Mouse (Mus musculus): ENCODE measurements at regions not wholly inside any gene's neighbourhood (a gene's known extent, or its start where the extent isn't known, plus 50 kb on each side); places are given as distances from the start of the nearest gene placed in this dataset.

DNA sequence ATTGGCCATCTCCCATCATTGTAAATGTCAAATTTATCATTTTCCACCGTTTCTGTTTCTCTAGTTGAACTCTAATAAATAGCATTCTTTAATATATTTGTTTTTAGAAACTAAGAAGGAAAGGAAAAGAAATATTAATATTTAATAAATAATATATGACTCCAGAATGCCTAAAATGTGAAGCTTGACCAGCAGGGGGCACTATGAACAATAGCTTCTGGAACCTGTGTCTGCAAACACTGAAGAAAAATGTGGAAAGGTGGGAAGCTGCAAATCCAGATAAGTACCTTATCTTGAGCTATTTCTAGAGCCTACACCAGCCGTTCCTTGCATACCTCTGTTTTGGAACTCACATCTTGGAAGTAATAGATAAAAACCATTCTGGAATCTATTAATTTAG is 493.7 kb upstream of the Lingo2 start:
- H3K9me3 ChIP-seq: no peaks in the 10 kb centered on the region
- H3K4me1 ChIP-seq: no peaks in the 10 kb centered on the region
- H3K27me3 ChIP-seq (replicated peaks): no peaks in the 10 kb centered on the region
- no peaks in the 10 kb centered on the region for H3K36me3 ChIP-seq (replicated peaks; ENCODE audit: low read length)
- H3K4me3 ChIP-seq (replicated peaks): no peak overlapping the region
- TF ChIP-seq GATA1 (IDR thresholded peaks at IDR 0.05; ENCODE audit: borderline replicate concordance, low read length) (no peak), FLI1 (IDR thresholded peaks at IDR 0.05; ENCODE audit: low read length) (no peak)

DNA sequence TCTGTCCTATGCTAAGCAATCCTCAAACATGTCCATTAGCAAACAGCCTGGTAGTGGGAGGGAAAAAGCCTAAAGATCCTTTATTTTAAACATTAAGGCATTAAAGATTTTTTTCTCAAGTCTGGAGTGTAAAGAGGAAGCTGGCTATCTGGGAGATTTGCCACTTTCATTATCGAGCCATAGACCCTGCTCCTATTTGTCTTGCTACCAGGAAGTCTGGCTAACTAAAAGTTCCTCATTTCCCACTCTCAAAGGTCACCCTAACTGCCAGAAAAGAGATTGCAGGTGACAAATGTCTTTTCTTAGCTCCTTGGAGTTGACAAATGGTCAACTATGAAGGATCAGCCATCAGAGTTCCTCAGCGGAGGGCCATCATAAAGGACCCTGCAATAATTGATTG is 461.2 kb upstream of the Lingo2 start:
- H3K4me3 ChIP-seq (replicated peaks): no peak overlapping the region
- H3K9me3 ChIP-seq: no peaks in the 10 kb centered on the region
- TF ChIP-seq GATA1 (IDR thresholded peaks at IDR 0.05; ENCODE audit: borderline replicate concordance, low read length) (no peak), FLI1 (IDR thresholded peaks at IDR 0.05; ENCODE audit: low read length) (no peak)
- no peaks in the 10 kb centered on the region for H3K4me1 ChIP-seq
- H3K36me3 ChIP-seq (replicated peaks; ENCODE audit: low read length): no peaks in the 10 kb centered on the region
- no peaks in the 10 kb centered on the region for H3K27me3 ChIP-seq (replicated peaks)

DNA sequence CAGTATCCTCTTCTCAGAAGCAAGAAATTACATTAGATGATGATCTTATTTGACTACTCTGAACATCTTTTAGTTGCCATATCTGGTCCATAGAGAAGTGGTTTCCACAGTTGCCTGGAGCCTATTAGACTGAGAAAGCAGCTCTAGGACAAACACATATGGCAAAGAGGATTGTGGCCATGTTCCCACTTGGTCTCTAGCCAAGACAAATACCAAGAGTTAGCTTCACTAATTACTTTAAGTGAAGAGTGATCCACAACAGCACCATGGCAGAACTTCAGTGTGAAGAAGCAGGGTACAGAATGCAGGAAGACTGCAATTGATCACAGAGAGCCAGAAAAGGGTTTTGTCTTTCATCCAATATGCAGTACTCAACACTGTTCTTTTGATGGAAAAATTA is 436.6 kb upstream of the Lingo2 start:
- Histone ChIP-seq H3K4me1 (no peaks in the 10 kb centered on the region), H3K36me3 (replicated peaks; ENCODE audit: low read length) (no peaks in the 10 kb centered on the region), H3K27me3 (replicated peaks) (no peaks in the 10 kb centered on the region), H3K9me3 (no peaks in the 10 kb centered on the region), H3K4me3 (replicated peaks) (no peak overlapping the region)
- TF ChIP-seq FLI1 (IDR thresholded peaks at IDR 0.05; ENCODE audit: low read length) (no peak), GATA1 (IDR thresholded peaks at IDR 0.05; ENCODE audit: borderline replicate concordance, low read length) (no peak)

DNA sequence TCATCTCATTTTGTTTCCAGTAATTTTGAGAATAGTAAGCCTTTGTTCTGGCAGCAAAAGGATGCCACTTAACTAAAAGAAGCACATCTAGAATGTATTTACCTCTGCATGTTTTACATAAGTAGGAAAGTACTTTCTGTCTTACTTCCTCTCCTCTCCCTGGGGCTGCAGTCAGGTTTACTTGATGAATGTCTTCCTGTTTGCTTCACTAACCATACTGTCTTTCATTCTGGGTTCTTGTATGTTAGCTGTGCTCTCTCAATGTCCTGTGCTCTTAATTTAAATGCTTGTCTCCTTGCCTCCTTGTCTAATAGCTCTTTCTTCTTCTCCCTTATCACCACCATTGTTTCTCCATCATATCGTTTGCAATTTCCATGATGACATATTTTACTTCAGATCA is 435.3 kb upstream of the Lingo2 start:
- TF ChIP-seq FLI1 (IDR thresholded peaks at IDR 0.05; ENCODE audit: low read length) (no peak), GATA1 (IDR thresholded peaks at IDR 0.05; ENCODE audit: borderline replicate concordance, low read length) (no peak)
- no peaks in the 10 kb centered on the region for H3K36me3 ChIP-seq (replicated peaks; ENCODE audit: low read length)

DNA sequence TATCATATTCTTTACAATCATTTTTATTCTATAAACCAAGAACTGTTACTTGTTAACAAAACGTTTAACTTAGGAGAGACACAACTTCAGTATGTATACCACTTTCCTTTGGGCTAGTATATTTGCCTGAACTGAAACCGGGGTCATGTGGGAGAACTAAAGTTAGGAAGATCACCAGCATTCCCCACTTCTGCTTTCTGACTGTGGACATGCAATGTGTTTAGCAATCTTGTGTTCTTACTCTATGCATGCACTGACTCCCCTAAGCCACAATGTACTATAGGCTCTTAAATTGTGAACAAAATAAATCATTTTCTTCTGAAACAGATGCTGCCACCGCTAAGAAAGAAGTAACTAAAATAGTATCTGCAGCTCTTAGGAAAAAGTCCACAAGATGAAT is 412.7 kb upstream of the Lingo2 start:
- TF ChIP-seq GATA1 (IDR thresholded peaks at IDR 0.05; ENCODE audit: borderline replicate concordance, low read length): no peak
- no peak for TF ChIP-seq FLI1 (IDR thresholded peaks at IDR 0.05; ENCODE audit: low read length)
- no peaks in the 10 kb centered on the region for H3K4me1 ChIP-seq
- H3K27me3 ChIP-seq (replicated peaks): no peaks in the 10 kb centered on the region
- H3K4me3 ChIP-seq (replicated peaks): no peak overlapping the region
- H3K36me3 ChIP-seq (replicated peaks; ENCODE audit: low read length): no peaks in the 10 kb centered on the region
- H3K9me3 ChIP-seq: peaks cover 9% of the 10 kb centered on the region; the same call in 1 of the 2 replicates

More for the DNA sequence above, 435.3 kb upstream of the Lingo2 start:
- no peaks in the 10 kb centered on the region for H3K4me1 ChIP-seq
- H3K4me3 ChIP-seq (replicated peaks): no peak overlapping the region
- no peaks in the 10 kb centered on the region for H3K9me3 ChIP-seq
- no peaks in the 10 kb centered on the region for H3K27me3 ChIP-seq (replicated peaks)

DNA sequence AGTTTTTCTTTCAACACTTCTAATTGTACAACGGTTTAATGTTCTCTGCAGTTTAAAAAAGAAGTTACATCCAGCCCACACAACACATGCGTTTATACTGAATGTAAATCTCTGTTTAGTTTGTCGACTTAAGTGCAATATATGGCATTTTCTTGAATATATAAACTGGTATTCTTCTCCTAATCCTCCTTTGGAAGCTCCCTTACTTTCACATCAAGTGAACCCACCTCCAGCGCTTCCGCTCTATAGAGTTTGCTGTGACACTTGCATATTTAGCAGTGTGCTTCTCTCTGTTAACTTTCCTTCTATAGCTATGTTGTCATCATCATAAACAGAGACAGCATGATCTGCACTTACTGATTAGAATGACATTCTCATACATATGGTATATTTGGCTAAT is 409.7 kb upstream of the Lingo2 start:
- no peaks in the 10 kb centered on the region for H3K36me3 ChIP-seq (replicated peaks; ENCODE audit: low read length)
- H3K4me1 ChIP-seq: no peaks in the 10 kb centered on the region
- peaks cover 6% of the 10 kb centered on the region; the same call in 1 of the 2 replicates for H3K9me3 ChIP-seq
- TF ChIP-seq GATA1 (IDR thresholded peaks at IDR 0.05; ENCODE audit: borderline replicate concordance, low read length): no peak
- no peak for TF ChIP-seq FLI1 (IDR thresholded peaks at IDR 0.05; ENCODE audit: low read length)
- no peak overlapping the region for H3K4me3 ChIP-seq (replicated peaks)
- H3K27me3 ChIP-seq (replicated peaks): no peaks in the 10 kb centered on the region

DNA sequence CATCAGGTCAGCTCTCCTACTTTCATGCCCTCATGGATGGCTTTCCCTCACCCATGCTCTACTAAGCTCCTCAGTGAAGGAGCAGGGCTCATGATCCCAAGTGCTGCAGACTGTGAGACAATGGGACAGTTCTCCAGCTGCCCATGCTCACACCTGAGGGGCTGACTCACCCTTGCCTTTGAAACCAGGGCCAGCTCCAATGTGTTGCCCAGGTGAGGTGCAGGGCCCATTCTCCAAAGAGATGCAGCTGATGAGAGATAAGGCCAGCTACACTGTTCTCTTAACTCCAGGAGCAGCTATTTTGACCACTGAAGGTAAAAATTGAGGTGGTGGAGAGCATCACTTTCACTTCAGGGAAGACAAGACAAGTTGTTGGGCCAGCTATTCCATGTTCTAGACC is 386.8 kb upstream of the Lingo2 start:
- Histone ChIP-seq H3K9me3 (peaks cover 5% of the 10 kb centered on the region; the same call in 1 of the 2 replicates), H3K36me3 (replicated peaks; ENCODE audit: low read length) (no peaks in the 10 kb centered on the region), H3K27me3 (replicated peaks) (no peaks in the 10 kb centered on the region), H3K4me1 (no peaks in the 10 kb centered on the region), H3K4me3 (replicated peaks) (peak overlapping the region; percentile 14)
- TF ChIP-seq GATA1 (IDR thresholded peaks at IDR 0.05; ENCODE audit: borderline replicate concordance, low read length): no peak
- no peak for TF ChIP-seq FLI1 (IDR thresholded peaks at IDR 0.05; ENCODE audit: low read length)
